Mouse (Mus musculus) embryonic facial prominence, embryonic 10.5 days (tissue): ENCODE data around the gene Prr36. TPM values are rescaled to one million over a fixed set of nuclear protein-coding genes. Genes with fewer than 3 reads are reported as not detected.

Experiments
- DNase-seq: peaks from one replicate; pipeline ENCODE4 v3.0.0-alpha.2; 2017; ENCODE audit warnings: low spot score
- H3K27ac ChIP-seq: fragments of 300-500 bp; sonication (generic); replicated peaks from 2 replicates; pipeline ENCODE4 v1.5.1; 2016; ENCODE audit warnings: mild to moderate bottlenecking
- H3K27me3 ChIP-seq: fragments of 300-500 bp; sonication (generic); replicated peaks from 2 replicates; pipeline ENCODE4 v1.6.1; 2016; ENCODE audit warnings: low read depth, mild to moderate bottlenecking; ENCODE audit not compliant: poor library complexity, severe bottlenecking
- H3K36me3 ChIP-seq: fragments of 300-500 bp; sonication (generic); replicated peaks from 2 replicates; pipeline ENCODE4 v1.6.1; 2016; ENCODE audit warnings: mild to moderate bottlenecking, moderate library complexity
- H3K4me1 ChIP-seq: fragments of 300-500 bp; sonication (generic); 2 replicates; pipeline ENCODE4 v1.6.1; 2016
- H3K4me3 ChIP-seq: fragments of 300-500 bp; sonication (generic); 2 replicates; pipeline ENCODE4 v1.5.1; 2016; ENCODE audit warnings: mild to moderate bottlenecking, moderate library complexity
- H3K9me3 ChIP-seq: fragments of 300-500 bp; sonication (generic); 2 replicates; pipeline ENCODE4 v1.6.1; 2016; ENCODE audit warnings: mild to moderate bottlenecking
- WGBS: fragments of 180-500 bp; shearing (Covaris S2); methylation state at CpG from one replicate; pipeline ENCODE4 v1.1.7; 2016; 5-methylcytosine and 5-hydroxymethylcytosine counted together
- polyA plus RNA-seq: library from polyadenylated mRNA; unstranded; fragments of >200 nt; fragmentation: Nextera tagmentation; extraction: Ambion mirVana; gene quantifications from 2 replicates; pipeline ENCODE4 v1.2.1, GENCODE M21; 2016

The Prr36 gene
- polyA plus RNA-seq, 1 experiment from 2014 or later: 7.2 TPM

DNA sequence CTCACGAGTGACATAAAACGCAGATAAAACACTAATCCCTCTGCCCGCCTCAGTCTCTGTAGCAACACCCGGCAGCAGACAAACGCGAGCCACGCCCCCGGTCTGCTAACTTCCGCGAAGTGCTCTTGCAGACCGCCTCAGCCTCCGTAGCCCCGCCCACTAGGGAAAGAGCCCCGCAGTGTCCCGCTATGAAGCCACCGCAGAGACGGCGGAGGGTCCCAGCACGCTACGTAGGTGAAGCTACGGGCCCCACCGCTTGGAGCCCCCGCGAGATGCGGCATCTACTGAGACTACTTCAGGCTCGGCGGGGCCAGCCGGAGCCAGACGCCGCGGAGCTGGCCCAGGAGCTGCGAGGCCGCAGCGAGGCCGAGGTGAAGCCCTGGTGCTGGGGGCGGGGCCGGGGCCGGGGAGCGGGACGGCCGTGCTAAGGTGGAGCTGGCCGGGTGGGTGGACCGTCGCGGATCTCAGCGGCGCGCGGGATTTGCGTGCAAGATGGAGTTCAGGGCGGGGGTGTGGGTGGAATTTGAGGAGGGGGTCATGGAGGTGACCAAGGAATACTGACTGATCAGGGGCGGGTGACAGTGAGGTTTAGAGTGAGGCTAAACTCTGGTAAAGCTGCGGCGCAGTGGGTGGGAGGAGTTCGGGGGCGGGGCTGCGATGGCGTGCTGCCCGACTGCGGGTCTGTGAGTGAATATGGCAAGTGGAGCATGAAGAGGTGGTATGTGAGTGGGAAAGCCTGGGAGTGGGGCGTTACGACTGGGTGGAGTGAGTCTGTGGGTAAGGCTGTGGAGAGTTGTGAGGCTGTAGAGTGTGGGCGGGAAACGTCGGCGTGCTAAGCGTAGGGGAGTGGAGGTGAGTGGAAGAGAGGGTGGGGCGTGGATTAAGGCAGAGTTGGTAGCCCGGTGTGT lies 35.9 kb upstream of the Prr36 start, which contains the start of gene Snapc2:
TSS of gene Snapc2 (plus strand) at position 147 of the 908 bp plus-strand sequence.
- Histone ChIP-seq H3K4me3 (peak within 1 kb of the TSS; percentile 86), H3K4me1 (peaks cover 58% of the 10 kb centered on the region), H3K27ac (peak within 1 kb of the TSS; percentile 94), H3K27me3 (peaks cover 21% of the 10 kb centered on the region), H3K36me3 (peaks cover 56% of the 10 kb centered on the region), H3K9me3 (no peaks in the 10 kb centered on the region)
- under 1% methylated on average over 69 of the region's 69 CpGs for WGBS
- peak; percentile 95 for DNase-seq

DNA sequence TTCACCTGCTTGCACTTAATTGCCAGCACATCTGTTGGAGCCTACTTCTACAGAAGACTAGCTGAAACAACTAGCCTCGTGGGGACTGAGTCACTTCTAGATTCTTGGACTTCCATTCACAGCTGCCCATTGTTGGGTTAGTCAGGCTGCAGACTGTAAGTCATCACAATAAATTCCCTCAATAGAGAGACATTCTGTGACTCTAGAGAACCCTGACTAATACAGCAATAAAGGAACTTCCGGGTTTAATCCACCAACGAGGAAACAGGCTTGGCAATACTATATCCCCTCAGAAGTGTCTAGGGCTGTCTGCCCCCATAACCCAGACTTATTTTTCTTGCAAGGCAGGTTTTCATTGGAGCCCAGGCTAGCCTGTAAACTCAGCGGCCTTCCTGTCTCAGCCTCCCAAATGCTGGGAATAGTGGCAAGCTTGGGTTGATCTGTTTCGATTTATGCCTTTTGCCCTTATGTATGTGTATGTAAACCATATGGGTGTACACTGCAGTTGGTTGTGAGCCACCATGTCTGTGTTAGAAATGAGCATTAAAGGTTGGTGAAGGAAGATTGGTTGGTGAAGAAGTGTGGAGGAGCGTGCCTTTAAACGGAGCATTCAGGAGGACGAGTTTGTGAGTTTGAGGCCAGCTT lies 35.0 kb upstream of the Prr36 start:
- Histone ChIP-seq H3K4me3 (peak overlapping the region; percentile 86), H3K4me1 (peaks cover 51% of the 10 kb centered on the region), H3K36me3 (peaks cover 56% of the 10 kb centered on the region), H3K9me3 (no peaks in the 10 kb centered on the region), H3K27me3 (peaks cover 27% of the 10 kb centered on the region), H3K27ac (peak overlapping the region; percentile 94; the same call in 1 of the 2 replicates)
- no peak for DNase-seq
- WGBS: 50% methylated on average over 8 of the region's 8 CpGs

DNA sequence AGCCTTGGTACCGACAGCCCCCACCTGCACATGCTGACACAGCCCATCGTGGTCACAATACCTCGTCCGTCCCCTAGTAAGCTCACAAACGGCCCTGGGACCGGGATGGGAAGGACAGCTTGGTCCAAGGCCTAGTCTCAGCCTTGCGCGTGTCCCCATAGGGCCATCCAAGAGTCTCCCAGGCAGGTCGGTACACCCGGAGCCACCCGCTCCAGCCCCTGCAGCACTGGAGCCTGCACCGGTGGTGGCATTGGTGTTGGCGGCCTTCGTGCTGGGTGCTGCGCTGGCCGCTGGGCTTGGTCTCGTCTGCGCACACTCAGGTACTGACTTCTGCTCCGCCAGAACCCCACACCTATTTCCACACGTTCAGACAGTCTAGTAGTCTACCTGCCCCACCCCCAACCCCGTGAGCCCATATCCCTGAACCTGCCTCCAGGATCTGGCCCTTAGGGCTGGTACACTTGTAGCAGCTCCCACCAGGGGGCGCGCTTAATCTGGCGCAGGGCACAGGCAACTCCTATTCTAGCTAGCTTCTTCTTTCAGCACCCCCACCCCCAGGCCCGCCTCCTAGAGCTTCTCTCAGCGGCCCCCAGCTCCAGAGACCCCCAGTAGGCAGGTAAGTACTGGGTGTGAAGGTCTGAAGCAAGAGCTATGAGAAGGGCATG lies 33.2 kb upstream of the Prr36 start:
- Histone ChIP-seq H3K4me1 (peaks cover 45% of the 10 kb centered on the region), H3K36me3 (peaks cover 56% of the 10 kb centered on the region), H3K27me3 (peaks cover 27% of the 10 kb centered on the region), H3K27ac (no peak overlapping the region), H3K4me3 (0 out of 2 replicates have a peak overlapping the region, but pooled peaks have one; percentile 12), H3K9me3 (no peaks in the 10 kb centered on the region)
- WGBS: 29% methylated on average over 26 of the region's 26 CpGs
- peak; percentile 88 for DNase-seq

DNA sequence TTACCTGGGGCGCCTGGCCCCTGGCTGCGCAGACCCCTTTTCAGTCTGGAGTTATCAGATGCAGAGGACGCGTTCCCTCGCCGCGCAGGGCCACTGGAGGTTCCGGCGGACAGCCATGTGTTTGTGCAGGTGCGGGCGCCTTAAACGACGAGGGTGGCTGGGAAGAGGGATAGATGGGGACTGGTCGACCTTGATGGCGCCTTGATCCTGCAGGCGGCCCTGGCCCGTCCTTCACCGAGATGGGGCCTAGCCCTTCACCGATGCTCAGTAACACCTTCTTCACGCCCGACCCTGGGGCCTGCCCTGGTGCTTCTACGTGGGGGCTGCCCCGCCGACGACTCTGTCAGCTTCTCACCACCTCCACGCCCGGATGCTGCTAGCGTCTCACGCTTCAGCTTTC lies 32.0 kb upstream of the Prr36 start:
- peak overlapping the region; percentile 25 for H3K4me3 ChIP-seq
- peak; percentile 69 for DNase-seq
- 12% methylated on average over 29 of the region's 29 CpGs for WGBS
- peaks cover 27% of the 10 kb centered on the region for H3K27me3 ChIP-seq
- peaks cover 56% of the 10 kb centered on the region for H3K36me3 ChIP-seq
- peaks cover 43% of the 10 kb centered on the region for H3K4me1 ChIP-seq
- H3K27ac ChIP-seq: peak overlapping the region; percentile 37; the same call in 1 of the 2 replicates
- no peaks in the 10 kb centered on the region for H3K9me3 ChIP-seq

DNA sequence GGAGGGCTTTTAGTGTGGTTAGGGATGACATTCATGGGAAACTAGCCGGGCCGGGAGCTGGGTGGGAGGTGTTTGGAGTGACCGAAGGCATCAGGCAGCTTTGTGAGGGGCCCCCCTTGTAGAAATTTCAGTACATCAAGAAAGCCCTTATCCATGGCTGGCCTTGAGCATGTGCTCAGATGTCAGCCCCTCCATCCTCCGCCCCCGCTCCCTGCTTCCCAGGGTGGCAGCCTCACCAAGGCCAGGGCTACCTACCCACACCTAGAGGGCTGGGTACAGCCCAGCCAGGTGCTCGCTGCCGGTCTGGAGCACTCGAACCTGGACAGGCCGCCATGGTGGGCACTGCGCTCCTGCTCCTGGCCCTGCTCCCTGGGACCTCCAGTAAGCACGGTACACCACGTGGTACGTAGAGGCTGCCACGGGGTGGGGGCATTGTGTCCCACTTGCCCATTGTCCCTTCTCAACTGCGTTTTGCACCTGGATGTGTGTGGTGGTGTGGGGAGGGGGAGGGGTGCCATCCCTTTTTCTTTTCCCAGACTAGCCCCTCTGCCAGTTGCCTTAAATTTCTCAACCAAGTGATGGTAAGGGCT lies 30.8 kb upstream of the Prr36 start, which contains the start of gene Tgfbr3l:
TSS of gene Tgfbr3l (plus strand) at position 264 of the 590 bp plus-strand sequence.
- 78% methylated on average over 15 of the region's 15 CpGs for WGBS
- Histone ChIP-seq H3K4me1 (peaks cover 34% of the 10 kb centered on the region), H3K27me3 (peaks cover 27% of the 10 kb centered on the region), H3K4me3 (peak within 1 kb of the TSS; percentile 25), H3K27ac (no peak within 1 kb of the TSS), H3K9me3 (no peaks in the 10 kb centered on the region), H3K36me3 (peaks cover 67% of the 10 kb centered on the region)
- DNase-seq: no peak

DNA sequence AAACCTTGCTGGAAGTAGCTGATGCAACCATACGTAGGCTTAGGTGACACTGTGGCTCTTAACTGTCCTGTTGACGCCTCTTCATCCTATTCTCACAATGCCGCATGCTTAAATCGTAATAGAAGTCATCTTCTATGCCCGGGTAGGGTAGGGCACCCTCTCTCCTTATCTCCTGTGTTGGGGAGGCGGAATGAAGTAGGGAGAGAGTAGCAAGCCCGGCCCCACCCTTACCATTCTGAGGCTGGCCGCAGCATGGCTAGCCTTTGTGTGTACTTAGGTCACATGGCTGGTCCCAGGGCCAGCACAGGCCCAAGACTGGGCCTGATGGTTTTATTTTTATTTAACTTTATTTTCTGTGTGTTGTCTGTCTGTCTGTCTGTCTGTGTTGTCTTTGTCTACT lies 30.0 kb upstream of the Prr36 start:
- Histone ChIP-seq H3K4me1 (peaks cover 27% of the 10 kb centered on the region), H3K36me3 (peaks cover 75% of the 10 kb centered on the region), H3K4me3 (no peak overlapping the region), H3K27ac (no peak overlapping the region), H3K9me3 (no peaks in the 10 kb centered on the region), H3K27me3 (peaks cover 27% of the 10 kb centered on the region)
- no peak for DNase-seq
- WGBS: 93% methylated on average over 8 of the region's 8 CpGs

DNA sequence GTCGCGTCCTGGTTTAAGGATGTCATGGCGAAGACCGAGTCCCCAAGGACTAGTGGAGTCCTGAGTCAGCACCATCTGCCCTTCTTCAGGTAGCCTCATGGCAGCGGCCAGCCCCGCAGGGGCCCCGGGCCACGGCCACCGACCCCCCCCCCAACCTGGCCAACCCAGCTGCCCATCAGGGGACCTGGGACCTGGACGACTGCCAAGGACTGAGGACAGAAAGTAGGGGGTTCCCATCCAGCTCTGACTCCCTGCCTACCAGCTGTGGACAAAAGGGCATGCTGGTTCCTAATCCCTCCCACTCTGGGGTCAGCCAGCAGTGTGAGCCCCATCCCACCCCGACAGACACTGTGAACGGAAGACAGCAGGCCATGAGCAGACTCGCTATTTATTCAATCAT lies 28.5 kb upstream of the Prr36 start:
- DNase-seq: no peak
- Histone ChIP-seq H3K27me3 (peaks cover 27% of the 10 kb centered on the region), H3K27ac (no peak overlapping the region), H3K4me1 (peaks cover 25% of the 10 kb centered on the region), H3K9me3 (no peaks in the 10 kb centered on the region), H3K4me3 (no peak overlapping the region), H3K36me3 (peaks cover 90% of the 10 kb centered on the region)
- 93% methylated on average over 13 of the region's 13 CpGs for WGBS

DNA sequence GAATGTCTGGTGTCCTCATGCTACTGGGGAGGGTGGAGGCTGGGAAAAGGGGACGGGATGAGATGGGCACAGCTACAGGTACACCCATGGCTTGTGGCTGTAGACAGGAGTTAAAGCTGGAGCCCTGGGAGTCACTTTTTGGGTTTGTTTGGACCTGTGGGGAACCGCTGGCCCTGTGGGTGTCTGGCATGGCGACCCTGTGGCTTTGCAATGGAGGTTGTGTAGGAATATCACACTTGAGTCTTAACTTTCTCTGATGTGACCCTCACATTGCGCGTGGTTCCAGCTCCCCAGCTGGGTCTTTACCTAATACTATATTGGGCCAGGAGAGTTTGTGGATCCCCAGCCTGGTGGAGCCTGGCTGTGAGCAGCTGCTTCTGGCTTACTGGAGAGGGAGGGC lies 27.8 kb upstream of the Prr36 start:
- peaks cover 96% of the 10 kb centered on the region for H3K36me3 ChIP-seq
- H3K4me3 ChIP-seq: no peak overlapping the region
- DNase-seq: no peak
- no peaks in the 10 kb centered on the region for H3K9me3 ChIP-seq
- no peak overlapping the region for H3K27ac ChIP-seq
- WGBS: 95% methylated on average over 5 of the region's 5 CpGs
- peaks cover 24% of the 10 kb centered on the region for H3K27me3 ChIP-seq
- H3K4me1 ChIP-seq: peaks cover 25% of the 10 kb centered on the region

DNA sequence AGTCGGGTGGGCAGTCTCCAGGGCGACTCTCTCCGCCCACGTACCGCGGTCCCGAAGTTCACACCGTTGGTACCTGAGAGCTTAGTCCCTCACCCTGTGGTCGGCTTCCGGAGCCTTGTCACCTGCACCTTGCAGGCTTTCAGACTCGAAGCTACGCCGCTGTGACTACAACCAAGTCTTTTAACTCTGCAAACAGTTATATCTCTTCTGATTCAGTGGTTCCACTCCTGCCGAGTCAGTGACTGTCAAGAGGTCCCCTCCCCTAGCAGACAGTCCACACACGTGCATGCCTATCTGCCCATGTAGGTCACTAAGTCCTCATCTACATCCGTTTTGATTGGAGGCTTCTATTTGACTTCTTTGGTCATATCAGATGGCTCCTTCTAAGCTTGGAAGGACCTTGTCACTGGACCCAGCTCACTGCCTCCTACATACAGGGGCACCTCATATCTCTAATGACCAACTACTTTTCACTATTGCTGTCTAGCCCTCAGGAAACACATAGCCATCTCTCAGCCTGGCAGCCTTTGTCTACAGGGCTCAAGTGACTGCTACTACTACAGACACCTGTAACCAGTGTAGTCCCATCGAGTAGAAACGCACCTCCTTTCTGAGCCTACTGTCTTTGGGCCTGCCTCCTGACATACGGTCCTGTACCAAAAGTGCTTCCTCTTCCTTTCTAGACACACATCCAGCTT lies 22.1 kb upstream of the Prr36 start:
- 15% methylated on average over 19 of the region's 19 CpGs for WGBS
- H3K4me3 ChIP-seq: peak overlapping the region; percentile 82
- H3K27ac ChIP-seq: peak overlapping the region; percentile 97
- H3K9me3 ChIP-seq: no peaks in the 10 kb centered on the region
- H3K36me3 ChIP-seq: peaks cover 43% of the 10 kb centered on the region
- H3K4me1 ChIP-seq: peaks cover 23% of the 10 kb centered on the region
- DNase-seq: no peak
- H3K27me3 ChIP-seq: peaks cover 14% of the 10 kb centered on the region; the same call in 1 of the 2 replicates

DNA sequence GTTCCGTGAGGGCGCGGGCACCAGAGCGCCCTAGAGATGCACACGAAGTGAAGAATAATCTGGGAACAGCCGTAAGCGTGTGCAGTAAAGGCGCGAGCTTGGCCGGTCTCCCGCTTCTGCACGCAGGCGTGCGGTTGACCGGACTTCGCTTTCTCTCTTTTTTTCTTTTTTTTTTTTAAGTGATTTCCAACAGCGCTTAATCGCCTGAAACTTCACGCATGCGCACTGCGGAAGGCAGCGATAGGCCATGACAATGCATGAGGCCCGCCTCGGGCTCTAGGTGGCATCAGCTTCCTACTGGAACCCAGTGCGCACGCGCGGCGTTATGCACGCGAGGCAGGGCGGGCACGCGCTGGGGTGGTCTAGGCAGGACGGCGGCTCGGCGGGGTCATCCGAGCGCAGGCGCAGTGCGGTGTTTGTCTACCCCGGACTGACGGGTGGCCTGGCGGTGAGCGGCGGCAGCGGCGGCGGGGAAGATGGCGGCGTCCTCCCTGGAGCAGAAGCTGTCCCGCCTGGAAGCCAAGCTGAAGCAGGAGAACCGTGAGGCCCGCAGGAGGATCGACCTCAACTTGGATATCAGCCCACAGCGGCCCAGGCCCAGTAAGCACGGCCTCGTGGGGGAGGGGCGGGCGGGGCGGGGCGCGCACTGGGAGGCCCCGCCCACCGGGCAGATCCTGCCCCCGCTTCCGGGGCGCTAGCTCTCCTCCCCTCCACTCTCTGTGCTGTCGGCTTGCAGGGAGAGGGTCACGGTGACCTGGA lies 21.4 kb upstream of the Prr36 start, which contains the start of the genes Map2k7 and Gm49320:
TSS of gene Map2k7 (plus strand) at position 307 of the 759 bp plus-strand sequence.
TSS of gene Gm49320 (plus strand) at position 432 of the 759 bp plus-strand sequence.
- Histone ChIP-seq H3K4me3 (peak within 1 kb of the TSS; percentile 82), H3K27me3 (peaks cover 14% of the 10 kb centered on the region; the same call in 1 of the 2 replicates), H3K36me3 (peaks cover 36% of the 10 kb centered on the region), H3K27ac (peak within 1 kb of the TSS; percentile 97), H3K4me1 (peaks cover 23% of the 10 kb centered on the region), H3K9me3 (no peaks in the 10 kb centered on the region)
- DNase-seq: peak; percentile 100
- WGBS: under 1% methylated on average over 71 of the region's 71 CpGs
